14 mouse cellular contexts compared by ENCODE assay signal in genomic region chr9:37016165-37016564, GRCm38 (mm10).
A peak's percentile ranks its signal among the peaks of the same experiment; 100 is the strongest.
DNase-seq lines count a peak whose midpoint lies in the region.
"Had no signal": no experiment of that assay in that cellular context is flagged by ENCODE, and none has a peak within 500 bp of the region (broad histone marks: within the 10 kb centered on the region; RNA-seq: fewer than 3 reads in every experiment).

No protein-coding gene starts in this region.

- intact Hi-C loops in heart, postnatal 36 days (cut with DNase I), result no loop called here

- DNase-seq in cerebellum, postnatal 10 days, result peak; percentile 48 to 53
- DNase-seq in cerebellum, adult 8-10 months, result no peak
- DNase-seq in heart, adult 11 months, result peak; percentile 91
- DNase-seq in heart, postnatal 36 days, result no peak
- peak; percentile 24 for DNase-seq in lung, postnatal 10 days
- no peak for DNase-seq in lung, adult 18-20 months
- peak; percentile 42 for DNase-seq in skeletal muscle tissue, adult 2 months (ENCODE audit: low read depth, low spot score)
- DNase-seq: adrenal gland, postnatal 10 days; kidney, adult 2 months; kidney, postnatal 36 days; left cerebral cortex, postnatal 4 days; liver, postnatal 0 days; right cerebral cortex, postnatal 25 days; spleen, adult 18-20 months had no signal

Comparison
In these comparisons a context has a peak if more than half of its experiments do, and no peak if none do; other contexts are left out.
1. DNase-seq: peak in cerebellum, postnatal 10 days (2 of 2), heart, adult 11 months (single experiment), lung, postnatal 10 days (single experiment) and skeletal muscle tissue, adult 2 months (single experiment); none in cerebellum, adult 8-10 months (single experiment), heart, postnatal 36 days (0 of 2) and lung, adult 18-20 months (0 of 2).